Mouse (Mus musculus) megakaryocyte, embryonic 14.5 days (primary cell): ENCODE data around the gene Rfx4. TPM values are rescaled to one million over a fixed set of nuclear protein-coding genes. Genes with fewer than 3 reads are reported as not detected.

Source experiments
- H3K27me3 ChIP-seq: replicated peaks from 2 replicates; pipeline ENCODE3; 2012; ENCODE audit warnings: inconsistent platforms
- H3K36me3 ChIP-seq: replicated peaks from 2 replicates; pipeline ENCODE3; 2012; ENCODE audit warnings: low read length, inconsistent platforms, mixed read lengths
- H3K4me1 ChIP-seq: 2 replicates; pipeline ENCODE4 v1.6.1; 2012; ENCODE audit warnings: inconsistent platforms
- H3K4me3 ChIP-seq: replicated peaks from 2 replicates; pipeline ENCODE3; 2012; ENCODE audit warnings: moderate library complexity, mild to moderate bottlenecking, inconsistent platforms
- H3K9me3 ChIP-seq: 2 replicates; pipeline ENCODE4 v1.6.1; 2012; ENCODE audit warnings: inconsistent platforms
- FLI1 ChIP-seq: IDR thresholded peaks from 2 replicates; pipeline ENCODE4 v1.6.1; 2012; ENCODE audit warnings: low read length, inconsistent platforms, mixed read lengths
- GATA1 ChIP-seq: IDR thresholded peaks from 3 replicates; pipeline ENCODE4 v1.6.1; 2012; ENCODE audit warnings: mixed read lengths, low read length, inconsistent platforms, borderline replicate concordance
- polyA plus RNA-seq: library from polyadenylated mRNA; stranded (reverse); fragments of >175 nt; gene quantifications from 2 replicates; pipeline ENCODE4 v1.2.3, GENCODE M21; 2012; ENCODE audit warnings: low replicate concordance; ENCODE audit not compliant: insufficient read depth

The Rfx4 gene
- polyA plus RNA-seq, 1 experiment, result not detected

- Histone ChIP-seq H3K27me3 (no peaks in the 10 kb centered on the region), H3K4me3 (no peak overlapping the region), H3K4me1 (peaks cover 69% of the 10 kb centered on the region), H3K36me3 (peaks cover 67% of the 10 kb centered on the region), H3K9me3 (no peaks in the 10 kb centered on the region)
- no peak for TF ChIP-seq GATA1
- no peak for TF ChIP-seq FLI1
Observed at GRCm38 (mm10) chr10:84940356-84940755, 184.5 kb downstream of the Rfx4 start.

DNA sequence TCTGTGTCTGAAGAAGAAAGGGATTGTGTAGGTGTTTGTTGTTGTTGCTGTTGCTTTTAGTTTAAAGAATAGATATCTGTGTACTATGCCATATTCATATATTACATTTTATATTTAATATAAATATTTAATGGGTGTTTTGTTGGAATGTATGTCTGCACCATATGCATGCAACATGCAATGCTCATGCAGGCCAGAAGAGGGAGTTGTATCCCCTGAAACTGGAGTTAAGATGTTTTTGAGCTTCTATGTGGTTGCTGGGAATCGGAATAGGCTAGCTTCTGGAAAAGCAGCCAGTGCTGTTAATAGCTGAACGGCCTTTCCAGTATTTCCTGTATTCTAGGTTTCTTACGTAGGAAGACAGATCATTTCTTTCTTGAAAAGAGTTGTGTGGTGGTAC lies 189.8 kb downstream of the Rfx4 start:
- no peaks in the 10 kb centered on the region for H3K27me3 ChIP-seq
- peaks cover 68% of the 10 kb centered on the region for H3K4me1 ChIP-seq
- no peak overlapping the region for H3K4me3 ChIP-seq
- H3K36me3 ChIP-seq, result peaks cover 77% of the 10 kb centered on the region
- H3K9me3 ChIP-seq, result no peaks in the 10 kb centered on the region
- no peak for TF ChIP-seq GATA1
- no peak for TF ChIP-seq FLI1

GRCm38 (mm10) chr10:84948970-84949683 lies 193.3 kb downstream of the Rfx4 start:
- no peaks in the 10 kb centered on the region for H3K27me3 ChIP-seq
- H3K36me3 ChIP-seq, result peaks cover 86% of the 10 kb centered on the region
- TF ChIP-seq GATA1 (no peak), FLI1 (no peak)

DNA sequence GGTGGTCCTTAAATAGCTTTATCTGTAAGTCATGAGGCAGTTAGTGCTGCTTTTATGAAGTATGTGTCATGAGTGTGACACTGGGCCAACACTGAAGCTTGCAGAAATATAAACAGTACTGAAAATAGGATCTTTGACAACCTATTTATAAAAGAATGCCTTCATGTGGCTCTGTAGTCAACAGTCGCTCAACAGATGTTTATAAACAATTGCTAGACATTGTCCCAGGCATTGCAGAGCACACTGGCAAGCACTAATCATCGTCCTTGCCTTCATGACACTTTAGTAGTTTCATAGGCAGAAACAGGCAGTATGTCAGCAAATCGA lies 193.8 kb downstream of the Rfx4 start:
- no peaks in the 10 kb centered on the region for H3K9me3 ChIP-seq
- no peak overlapping the region for H3K4me3 ChIP-seq
- peaks cover 86% of the 10 kb centered on the region for H3K4me1 ChIP-seq
- TF ChIP-seq FLI1 (no peak), GATA1 (no peak)
- H3K27me3 ChIP-seq, result no peaks in the 10 kb centered on the region
- H3K36me3 ChIP-seq, result peaks cover 86% of the 10 kb centered on the region

More at GRCm38 (mm10) chr10:84948970-84949683, 193.3 kb downstream of the Rfx4 start:
- H3K4me3 ChIP-seq, result no peak overlapping the region
- no peaks in the 10 kb centered on the region for H3K9me3 ChIP-seq
- H3K4me1 ChIP-seq, result peaks cover 85% of the 10 kb centered on the region

DNA sequence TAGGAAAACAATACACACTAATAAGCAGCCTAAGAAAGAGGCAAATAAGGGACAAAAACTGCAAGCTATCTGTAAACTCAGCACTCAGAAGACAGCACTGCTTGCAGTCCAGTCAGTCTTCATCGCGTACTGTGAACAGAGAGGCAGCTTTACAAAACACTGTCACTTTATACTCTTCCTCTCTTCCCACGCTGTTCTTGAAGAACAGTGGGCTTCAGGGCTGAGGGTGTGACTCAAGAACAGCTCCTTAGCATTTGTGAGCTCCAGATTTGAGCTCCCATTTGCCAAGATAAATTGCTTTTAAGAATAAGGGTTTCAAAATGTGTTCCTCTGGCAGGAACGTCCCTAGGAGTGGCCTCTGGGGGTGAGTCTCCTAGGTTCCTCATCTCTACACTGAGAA lies 194.5 kb downstream of the Rfx4 start:
- TF ChIP-seq FLI1 (no peak), GATA1 (no peak)
- Histone ChIP-seq H3K36me3 (peaks cover 85% of the 10 kb centered on the region), H3K4me3 (no peak overlapping the region), H3K27me3 (no peaks in the 10 kb centered on the region), H3K9me3 (no peaks in the 10 kb centered on the region), H3K4me1 (peaks cover 88% of the 10 kb centered on the region)

DNA sequence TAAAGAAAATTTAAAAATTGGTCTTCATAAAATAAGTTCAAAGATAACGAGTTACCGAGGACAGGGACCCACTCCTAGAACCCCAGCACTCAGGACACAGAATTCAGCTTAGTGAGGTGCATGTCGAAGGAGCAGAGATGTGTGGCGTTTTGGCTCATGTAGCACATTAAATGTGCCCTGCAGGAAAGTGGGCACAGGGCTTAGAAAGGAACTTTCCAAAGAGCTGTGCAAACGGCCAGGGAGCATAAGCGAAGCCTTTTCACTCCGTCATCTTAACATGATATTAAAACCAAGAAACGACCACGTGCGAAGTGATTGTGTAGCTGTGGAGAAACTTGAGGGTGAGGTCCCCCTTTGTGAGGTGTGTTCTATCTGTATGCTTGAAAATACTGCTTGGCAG lies 198.4 kb downstream of the Rfx4 start:
- no peaks in the 10 kb centered on the region for H3K9me3 ChIP-seq
- TF ChIP-seq FLI1 (no peak), GATA1 (no peak)
- no peak overlapping the region for H3K4me3 ChIP-seq
- peaks cover 83% of the 10 kb centered on the region for H3K4me1 ChIP-seq
- H3K36me3 ChIP-seq, result peaks cover 80% of the 10 kb centered on the region
- H3K27me3 ChIP-seq, result no peaks in the 10 kb centered on the region

Other genes with a start within 250 kb of the Rfx4 start
- gene Ckap4, start 222.0 kb upstream of the Rfx4 start, polyA plus RNA-seq, result 1.5 and 2.5 TPM in 2 replicates
- 0.15 TPM in 1 of 2 replicates, not detected in the other for gene Tcp11l2, start 179.4 kb upstream of the Rfx4 start, polyA plus RNA-seq
- gene Polr3b, start 133.8 kb upstream of the Rfx4 start, polyA plus RNA-seq, result 3.2 TPM in 1 of 2 replicates, not detected in the other
- gene Ric8b, start 161.6 kb downstream of the Rfx4 start, polyA plus RNA-seq, result 2.3 and 2.9 TPM in 2 replicates